Mouse (Mus musculus) kidney, adult 18-20 months (tissue): ENCODE data around the gene Fbxo39.
A peak's percentile ranks its signal among the peaks of the same experiment; 100 is the strongest.
"Not testable (repeated sequence)": the region's sequence is repeated elsewhere in the genome, so short reads cannot be mapped to it uniquely, and the experiment has no call there.

Source experiments
- DNase-seq: peaks from one replicate; pipeline ENCODE4 v3.0.0; 2021

Fbxo39 gene

DNA sequence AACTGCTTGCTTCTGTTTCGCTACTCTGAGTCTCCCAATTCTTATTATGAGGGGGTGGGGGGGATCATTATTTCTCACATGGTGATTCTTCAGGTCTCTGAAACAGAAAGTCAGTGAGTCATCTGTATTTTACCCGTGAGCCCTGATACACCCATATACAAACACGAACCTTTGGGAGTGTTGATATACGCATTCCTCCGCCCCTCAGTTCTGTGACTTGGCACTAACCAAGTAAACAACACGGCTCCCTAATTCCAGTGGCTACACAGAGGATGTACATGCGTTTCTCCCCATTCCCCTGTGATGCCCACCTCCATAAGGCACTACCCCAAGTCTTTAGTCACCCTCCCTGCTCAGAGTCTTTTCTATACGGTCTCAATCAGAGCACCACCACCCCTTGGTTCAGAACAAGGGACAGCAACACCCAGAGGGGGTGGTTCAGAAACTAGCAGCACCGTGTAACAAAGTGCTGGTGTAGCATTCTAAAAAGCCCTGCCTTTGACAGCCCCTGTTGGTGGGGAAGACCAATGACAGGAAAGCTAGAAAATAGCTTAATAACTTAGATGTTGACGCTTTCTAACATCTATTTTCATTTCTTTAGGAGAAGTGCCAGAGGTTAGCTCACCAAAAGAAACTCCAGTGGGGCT is 2.8 kb upstream of the Fbxo39 start:
- DNase-seq: no peak

DNA sequence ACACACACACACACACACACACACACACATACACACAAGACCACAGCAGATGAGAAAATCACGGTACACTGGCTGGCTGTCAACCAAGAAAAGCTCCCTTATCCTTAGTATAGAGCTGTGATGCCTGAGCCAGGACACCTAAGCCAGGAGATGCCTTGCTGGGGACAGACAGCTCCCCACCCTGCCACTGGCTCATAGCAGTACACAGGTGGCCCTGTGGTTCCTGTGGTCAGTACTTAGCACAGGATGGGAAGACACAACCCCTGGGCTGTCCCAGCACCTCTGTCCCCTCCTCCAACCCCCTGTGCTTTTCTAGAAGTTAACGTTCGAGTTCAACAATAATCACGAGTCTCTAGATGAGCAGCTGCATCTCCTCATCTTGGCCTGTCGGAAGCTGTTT is 3.8 kb downstream of the Fbxo39 start:
- no peak for DNase-seq

DNA sequence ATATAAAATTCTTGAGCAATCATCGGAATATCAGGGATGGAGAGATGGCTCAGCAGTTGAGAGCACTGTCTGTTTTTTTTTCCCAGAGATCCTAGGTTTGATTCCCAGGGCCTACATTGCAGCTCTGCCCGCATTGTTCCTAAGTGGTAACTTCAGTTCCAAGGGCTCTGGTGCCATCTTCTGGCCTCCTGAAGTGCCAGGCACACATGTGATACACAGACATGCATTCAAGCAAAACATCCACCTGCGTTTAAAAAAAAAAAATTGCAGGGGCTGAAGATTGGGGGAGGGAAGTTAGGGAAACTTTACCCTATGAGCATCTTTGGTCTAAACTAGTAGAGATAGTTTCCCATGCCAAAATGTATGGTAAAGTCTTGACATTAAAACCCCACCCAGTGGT is 10.2 kb downstream of the Fbxo39 start:
- peak; percentile 24 for DNase-seq

DNA sequence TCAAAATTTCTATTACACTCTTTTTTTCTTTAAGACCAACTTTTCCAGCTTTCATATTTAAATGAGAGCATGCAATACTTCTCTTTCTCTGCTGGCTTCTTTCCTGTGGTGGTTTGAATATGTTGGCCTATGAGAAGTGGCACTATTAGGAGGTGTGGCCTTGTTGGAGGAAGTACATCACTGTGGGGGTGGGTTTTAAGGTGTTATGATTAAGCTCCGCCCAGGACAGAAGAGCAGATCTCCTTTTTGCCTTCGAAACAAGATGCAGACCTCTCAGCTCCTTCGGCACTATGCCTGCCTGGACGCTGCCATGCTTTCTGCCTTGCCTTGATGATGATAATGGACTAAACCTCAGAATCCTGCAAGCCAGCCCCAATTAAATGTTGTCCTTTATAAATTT is 11.5 kb downstream of the Fbxo39 start:
- no peak for DNase-seq

DNA sequence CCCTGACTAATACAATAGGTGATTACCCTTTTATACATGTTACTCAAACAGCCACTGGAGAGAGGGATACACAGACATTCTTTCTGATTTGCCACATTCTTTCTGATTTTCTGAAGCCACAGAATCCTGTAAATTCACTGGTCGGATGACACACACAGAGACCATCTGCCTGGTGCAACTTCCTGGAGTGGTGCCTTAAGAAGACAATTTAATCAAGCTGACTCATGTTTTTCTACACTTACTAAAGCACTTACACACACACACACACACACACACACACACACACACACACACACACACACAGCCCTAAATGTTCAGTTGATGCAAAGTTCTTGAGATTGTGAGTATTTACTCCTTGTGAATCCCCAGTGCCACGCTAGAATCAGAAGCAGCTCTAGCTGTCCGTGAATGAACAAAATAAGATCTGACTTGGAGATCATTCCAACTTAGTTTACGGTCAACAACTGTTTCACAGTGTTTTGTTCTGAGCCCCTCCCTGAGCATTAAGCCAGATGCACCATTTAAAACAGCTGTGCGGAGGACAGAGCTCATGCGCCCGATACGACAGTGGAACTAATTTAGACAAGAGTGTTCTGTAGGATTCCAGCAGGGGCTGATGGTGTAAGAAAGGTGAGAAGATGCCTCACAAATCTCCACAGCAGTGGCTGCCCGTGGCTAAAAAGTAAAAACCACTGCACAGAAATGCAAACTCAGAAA is 18.9 kb downstream of the Fbxo39 start:
- no peak for DNase-seq

DNA sequence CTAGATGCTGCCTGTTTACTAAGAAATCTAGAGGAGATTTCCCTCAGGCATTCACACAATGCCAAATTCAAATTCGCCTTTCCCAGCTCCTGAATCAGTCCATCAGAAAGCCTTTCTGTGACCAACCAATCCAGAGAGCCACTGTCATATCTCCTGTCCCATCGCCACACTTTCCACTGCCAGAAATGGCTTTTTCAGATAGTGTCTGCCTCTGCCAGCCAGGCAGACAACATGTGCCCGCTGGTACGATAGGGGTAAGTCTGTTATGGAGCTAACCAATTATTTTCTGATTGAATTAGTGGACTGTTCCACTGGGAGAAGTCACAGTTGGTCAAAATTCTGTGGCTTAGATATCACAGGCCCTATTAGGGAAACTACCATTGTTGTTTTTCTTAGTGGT is 20.4 kb downstream of the Fbxo39 start:
- no peak for DNase-seq

DNA sequence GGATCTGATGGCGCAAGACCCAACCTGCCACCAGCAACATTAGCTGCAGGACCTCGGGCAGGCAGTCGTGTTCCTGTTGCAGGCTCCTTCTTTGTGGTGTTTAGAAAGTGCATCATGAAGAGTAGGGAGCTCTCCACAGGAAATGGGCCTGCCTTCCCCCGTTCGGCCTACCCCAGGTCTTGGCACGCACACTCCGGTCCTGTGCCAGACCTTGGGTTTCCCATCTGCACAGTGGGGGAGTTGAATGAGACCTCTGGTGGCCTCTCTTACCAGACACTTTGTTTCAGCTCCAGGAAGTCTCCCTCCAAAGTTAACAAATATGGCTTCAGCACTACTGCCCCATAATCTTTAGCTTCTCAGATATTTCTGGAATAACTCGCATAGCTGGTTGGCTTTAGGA is 22.5 kb downstream of the Fbxo39 start:
- no peak for DNase-seq

DNA sequence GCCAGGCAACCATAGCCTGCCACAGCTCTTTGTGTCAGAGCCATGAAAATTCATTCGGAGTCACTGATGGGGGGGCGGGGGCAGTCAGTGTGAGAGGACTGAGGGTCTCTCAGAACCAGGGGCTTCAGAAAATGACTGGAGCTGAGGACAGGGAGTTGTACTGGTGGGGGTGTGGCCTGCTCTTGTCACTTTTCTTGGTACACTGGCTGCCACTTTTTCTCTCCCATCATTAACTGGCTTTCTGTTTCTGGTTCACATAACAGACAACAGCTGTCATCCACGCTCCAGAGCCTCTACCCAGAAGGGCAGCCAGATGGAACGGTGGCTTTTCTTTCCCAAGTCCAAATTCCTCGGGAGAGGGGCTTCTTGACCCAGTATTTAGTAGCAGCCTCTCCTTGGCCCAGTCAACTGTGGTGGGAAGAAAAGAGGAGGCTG is 24.2 kb downstream of the Fbxo39 start:
- no peak for DNase-seq

DNA sequence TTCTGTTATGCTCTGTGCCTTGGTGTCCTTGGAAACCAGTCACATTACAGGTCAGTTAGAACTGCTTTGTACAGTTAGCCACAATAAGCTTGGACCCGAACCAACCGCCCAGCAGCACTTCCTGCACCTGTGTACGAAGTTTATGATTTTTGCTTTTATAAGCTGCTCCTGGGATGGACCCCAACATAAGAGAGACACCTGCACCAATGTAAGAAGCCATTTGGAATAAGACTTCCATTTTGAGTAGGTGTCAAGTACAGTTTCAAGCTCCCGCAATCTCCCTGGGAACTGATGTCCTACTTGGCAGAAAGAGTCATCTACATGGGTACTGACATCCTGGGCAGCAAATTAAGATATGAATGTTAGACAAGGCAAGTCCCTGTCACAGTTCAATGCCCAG is 25.5 kb downstream of the Fbxo39 start:
- DNase-seq: no peak

DNA sequence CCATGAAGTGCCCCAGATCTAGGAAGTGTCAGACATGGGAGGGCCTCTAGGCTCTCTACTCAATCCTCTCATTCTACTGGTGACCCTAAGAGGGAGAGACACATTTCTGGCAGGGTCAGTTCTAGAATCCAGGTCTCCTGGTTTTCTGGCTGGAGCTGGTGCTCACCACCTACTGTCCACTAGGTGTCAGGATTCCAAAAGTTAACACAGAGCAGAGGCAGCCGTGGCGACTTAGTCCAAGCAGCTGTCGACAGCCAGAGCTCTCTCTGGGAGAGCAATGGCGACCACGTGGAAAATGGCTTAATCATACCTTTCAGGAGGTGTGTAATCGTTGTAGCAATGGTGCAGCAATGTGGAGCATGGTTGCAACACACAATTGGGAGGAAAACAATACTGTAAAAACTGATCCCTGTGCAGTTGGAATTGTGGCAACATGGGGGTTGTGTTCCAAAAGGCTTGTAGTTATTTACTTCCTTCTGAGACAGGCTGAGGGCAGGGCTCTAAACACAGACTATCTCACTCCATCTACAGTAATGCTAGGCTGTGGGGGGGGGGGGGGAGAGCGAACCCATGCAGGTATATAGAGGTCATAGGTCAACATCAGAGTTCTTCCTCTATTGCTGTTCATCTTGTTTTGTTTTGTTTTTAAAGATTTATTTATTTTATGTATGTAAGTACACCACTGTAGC is 28.4 kb downstream of the Fbxo39 start:
- DNase-seq: peak; percentile 76

DNA sequence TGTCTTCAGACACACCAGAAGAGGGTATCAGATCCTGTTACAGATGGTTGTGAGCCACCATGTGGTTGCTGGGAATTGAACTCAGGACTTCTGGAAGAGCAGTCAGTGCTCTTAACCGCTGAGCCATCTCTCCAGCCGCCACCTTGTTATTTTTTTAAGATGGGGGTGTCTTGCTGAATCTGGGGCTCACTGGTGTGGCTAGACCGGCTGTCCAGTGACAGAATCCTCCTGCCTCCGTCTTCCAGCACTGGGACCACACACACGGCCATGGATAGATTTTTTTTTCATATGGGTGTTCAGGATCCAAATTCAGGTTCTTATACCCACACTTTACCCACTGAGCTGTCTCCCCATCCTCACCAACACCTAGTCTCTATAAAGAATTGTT is 29.0 kb downstream of the Fbxo39 start:
- DNase-seq: not testable (repeated sequence)

DNA sequence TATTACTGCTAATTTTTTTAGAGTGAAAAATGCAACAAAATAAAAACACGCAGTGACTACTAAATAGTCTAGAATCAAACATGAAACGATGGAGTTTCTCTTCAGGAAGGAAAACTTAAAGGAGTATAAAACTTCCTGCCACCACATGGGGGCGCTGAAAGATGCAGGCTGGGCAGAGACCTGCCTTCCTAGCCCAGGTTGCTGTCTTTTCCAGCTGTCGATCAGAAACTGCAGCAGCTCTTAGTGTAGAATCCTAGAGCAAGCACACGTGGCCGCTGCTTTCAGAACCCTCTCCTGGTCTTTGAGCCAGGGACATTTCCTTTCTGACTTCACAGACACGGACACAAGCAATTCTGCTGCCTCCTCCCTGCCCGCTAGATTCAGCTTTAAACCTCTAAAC is 29.7 kb downstream of the Fbxo39 start:
- peak; percentile 67 for DNase-seq

DNA sequence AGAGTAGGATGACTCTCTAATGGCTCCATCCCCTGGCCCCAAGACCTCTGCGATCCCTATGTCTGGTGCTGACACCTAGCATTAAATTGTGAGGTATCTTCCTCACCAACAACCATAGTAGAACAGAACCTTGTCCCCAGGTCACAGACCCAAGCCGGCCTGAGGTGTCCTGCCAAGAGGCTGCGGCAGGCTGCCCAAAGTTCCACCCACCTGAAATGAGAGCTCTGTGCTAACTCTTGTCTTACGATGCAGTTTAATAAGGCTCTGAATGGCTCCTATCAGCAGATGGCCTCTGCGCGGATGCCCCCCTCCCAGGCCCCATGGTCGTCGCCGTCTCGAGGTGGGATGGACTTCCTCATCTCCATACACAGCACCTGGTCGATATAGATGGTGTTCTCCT is 30.2 kb downstream of the Fbxo39 start:
- peak; percentile 51 for DNase-seq

DNA sequence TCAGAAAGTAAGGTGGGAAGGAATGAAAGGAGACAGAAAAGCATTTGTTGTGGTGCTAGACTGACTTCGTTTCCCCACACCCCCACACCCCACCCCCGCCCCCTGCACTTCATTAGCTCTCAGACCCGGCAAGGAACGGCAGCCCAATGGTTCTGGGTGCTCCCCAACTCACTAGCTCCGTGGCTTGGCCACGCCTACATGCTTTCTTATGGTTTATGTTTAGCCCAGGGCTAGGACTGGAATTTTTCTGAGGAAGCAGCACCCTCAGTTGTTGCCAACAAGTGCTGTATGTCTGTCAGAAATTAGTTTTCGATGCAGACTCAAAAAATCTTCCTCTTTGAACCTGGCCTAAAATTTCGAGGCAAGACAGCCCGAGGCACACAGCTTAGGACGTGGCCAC is 34.3 kb downstream of the Fbxo39 start:
- peak; percentile 55 for DNase-seq

DNA sequence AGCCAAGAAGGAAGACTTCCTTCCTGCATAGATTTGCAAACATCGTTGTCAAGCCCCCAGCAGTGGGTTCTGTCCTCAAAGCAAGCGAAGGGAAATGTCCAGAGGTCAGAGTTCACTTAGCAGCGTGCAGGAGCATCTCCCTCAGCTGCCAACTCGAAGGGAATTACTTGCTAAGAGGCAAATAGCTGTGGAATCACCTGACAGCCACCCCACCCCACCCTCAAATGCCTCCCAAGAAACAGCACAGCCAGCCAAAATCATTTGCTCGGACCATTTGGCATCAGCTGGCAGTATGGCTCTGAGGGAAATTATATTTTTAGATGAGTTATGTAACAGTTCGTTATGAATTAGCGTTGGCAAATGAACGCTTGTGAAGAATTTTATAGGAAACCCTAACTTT is 34.8 kb downstream of the Fbxo39 start:
- DNase-seq: peak; percentile 36

DNA sequence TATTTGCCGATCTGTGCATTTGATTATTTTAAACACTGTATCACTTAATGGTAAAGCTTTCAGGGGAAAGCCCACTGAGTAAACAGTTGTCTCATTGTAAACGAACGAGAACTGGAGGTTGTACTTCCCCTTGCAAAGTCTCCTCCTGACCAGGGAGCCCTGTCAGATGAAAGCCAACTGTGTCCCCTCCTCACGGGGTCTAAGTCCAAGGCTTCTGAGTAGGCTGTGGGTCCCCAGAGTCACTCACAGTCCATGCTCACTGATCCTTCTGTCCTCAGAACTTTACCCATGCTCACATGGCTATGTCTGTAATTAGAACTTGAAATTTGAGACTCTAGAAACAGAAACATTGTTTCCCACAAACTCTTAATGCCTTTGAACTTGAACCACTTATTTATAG is 35.4 kb downstream of the Fbxo39 start:
- DNase-seq: no peak

DNA sequence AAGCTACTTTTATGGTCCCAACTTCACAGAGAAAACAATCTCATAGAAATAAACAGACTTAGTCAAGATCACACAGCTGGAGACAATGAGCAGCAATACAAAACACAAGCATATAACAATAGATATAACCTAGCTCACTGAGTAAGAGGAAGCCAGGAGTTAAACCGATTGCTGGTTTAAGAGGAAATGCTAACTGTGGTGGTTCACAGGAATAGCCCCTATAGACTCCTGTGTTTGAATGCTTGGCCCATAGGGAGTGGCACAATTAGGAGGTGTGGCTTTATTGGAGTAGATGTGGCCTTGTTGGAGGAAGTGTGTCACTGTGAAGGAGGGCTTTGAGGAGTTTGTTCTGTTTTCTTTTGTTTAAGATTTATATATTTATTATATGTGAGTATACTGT is 38.0 kb downstream of the Fbxo39 start:
- DNase-seq: no peak

DNA sequence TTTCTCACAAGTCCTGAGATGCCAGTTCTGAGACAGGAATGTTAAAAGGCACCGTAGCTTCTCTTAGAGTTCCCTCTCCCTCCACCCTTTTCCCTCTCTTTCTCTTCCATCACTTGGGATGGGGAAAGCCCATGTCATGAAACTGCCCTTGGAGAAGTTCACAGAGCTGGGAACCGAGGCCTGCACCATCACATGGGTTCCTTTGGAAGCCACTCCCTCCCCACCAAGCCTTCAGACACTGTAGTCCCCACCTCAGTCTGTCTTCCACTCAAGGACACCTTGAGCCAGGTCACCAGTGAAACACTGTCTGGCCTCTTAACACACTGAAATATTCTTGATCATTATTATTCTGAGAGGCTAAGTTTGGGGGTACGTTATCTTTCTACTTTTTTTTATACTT is 38.9 kb downstream of the Fbxo39 start:
- DNase-seq: no peak

DNA sequence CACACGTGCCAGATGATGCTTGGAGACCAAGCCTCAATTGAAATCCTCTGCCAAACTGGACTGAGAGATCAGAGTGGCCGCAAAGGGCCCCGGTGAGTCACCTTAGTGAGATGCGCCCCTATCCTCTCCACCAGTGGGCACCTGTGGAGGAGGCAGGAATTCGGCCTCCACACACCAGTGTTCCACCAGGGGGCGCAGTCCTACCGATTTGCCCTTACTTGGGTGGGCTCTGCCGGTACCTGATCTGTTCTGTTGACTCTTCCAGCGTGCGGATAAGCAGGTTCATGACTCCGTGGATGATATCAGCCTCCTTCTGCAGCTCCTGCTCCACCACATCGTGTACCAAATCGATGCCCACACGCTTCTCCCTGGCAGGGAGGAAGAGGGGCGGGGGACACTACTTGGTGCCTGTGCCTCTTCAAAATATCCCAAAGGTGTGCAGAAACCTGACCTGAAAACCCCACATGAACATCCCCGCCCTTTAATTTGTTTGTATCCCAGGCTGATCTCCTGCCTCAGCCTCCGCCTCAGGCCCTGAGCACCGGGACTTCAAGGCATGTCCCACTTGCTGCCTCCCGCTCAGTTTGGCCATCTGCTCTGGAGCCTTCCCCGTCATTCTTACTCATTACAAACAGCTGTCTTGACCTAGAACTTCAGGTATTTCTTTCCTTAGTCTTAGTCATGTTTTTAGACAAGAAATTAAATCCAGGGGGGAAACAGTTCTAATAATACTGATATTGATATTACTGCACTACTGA is 40.9 kb downstream of the Fbxo39 start:
- DNase-seq: peak; percentile 76

DNA sequence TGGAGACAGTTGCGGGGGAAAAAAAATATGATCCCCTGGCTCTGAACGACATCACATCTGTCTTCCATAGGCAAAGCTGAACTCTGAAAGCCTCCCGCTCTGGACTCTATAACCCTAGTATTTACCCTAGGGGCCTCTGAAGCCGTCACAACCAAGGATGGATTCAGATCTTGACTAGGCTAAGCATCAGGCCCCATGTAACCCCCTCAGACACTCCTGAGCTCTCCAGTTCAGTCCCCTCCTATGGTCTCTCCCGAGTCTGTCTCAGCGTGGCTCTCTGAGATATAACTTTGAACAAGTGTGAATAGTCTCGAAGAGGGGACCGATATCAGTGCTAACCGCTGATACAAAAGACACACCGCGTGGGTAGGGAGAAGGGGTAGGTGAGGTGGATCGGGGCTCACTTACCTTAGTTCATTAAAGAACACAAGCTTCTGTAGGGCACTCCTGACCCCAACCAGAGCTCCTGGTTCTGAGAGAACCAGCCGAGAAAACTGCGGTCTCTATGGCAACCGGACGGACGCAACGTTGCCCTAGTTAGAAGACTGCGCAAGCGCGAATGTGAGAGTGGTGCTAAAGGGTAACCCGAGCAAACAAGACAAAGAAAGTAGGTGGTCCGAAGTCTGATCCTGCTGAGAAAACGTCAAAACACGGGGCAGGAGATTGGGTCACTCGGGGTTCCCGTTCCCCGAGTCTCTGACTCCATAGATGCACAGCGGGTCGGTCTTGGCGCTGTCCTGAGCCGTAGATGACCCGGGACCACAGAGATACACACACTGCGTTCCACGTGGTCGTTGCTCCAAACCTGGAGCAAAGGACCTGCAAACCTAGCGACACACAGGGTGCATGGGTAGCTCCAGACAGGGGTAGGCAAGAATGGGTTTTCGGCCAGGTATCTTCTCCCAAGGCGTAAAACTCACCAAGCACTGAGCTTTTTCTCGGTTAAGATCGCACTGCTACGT is 47.4 kb downstream of the Fbxo39 start:
- DNase-seq: peak; percentile 65

DNA sequence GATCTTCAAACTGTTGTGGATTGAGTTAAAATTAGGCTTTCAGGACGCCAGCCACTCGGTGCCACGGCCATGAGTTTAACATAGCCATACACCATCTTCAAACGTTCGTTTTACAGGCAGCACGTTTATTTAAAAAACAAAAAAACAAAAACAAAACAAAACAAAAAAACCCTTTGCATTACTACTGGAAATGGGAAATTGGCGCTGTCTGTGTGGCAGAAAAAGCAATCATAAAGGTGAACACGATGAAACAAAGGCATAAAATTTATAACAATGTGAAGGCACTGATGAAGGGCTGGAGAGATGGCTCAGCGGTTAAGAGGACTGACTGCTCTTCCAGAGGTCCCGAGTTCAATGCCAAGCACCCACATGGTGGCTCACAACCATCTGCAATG is 48.1 kb downstream of the Fbxo39 start, which contains the start of gene Tekt1:
TSS of gene Tekt1 (minus strand) at position 96 of the 395 bp plus-strand sequence.
- DNase-seq: no peak
